Mouse (Mus musculus): ENCODE data around the gene Trim46. TPM values are rescaled to one million over a fixed set of nuclear protein-coding genes. Genes with fewer than 3 reads are reported as not detected.

The Trim46 gene
- polyA plus RNA-seq, 1 experiment from 2014 or later, result 0.28 TPM

DNA sequence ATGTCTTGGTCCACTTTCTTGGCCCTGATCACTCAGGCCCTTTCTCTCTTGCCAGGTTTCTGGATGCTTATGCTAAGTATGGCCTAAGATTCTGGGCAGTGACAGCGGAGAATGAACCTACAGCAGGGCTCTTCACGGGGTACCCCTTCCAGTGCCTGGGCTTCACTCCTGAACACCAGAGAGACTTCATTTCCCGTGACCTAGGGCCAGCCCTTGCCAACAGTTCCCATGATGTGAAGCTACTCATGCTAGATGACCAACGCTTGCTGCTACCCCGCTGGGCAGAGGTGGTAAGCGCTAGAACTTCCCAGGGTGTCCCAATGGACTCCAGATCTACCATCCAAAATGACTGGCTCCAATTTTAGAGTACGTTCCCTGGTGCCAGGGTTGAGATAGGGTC is 40.0 kb downstream of the Trim46 start:
- no peak overlapping the region for H3K27ac ChIP-seq (ENCODE audit: low read length)
- WGBS (ENCODE audit: insufficient replicate concordance), result 84% methylated on average over 7 of the region's 7 CpGs
- no peak overlapping the region for H3K4me2 ChIP-seq (ENCODE audit: low read depth, low read length)
- H3K9me3 ChIP-seq (replicated peaks; ENCODE audit: control insufficient read depth, low read length), result no peaks in the 10 kb centered on the region
- H3K4me1 ChIP-seq (ENCODE audit: control insufficient read depth, low read depth, low read length), result peaks cover 6% of the 10 kb centered on the region
- H3K4me3 ChIP-seq (ENCODE audit: low read depth, low read length), result no peak overlapping the region
- no peak overlapping the region for H3K9ac ChIP-seq (ENCODE audit: low read depth, low read length)
- no peak for ATAC-seq (ENCODE audit: low read depth)
- peaks cover 33% of the 10 kb centered on the region for H3K36me3 ChIP-seq (ENCODE audit: control insufficient read depth, insufficient read depth)
- no peaks in the 10 kb centered on the region for H3K27me3 ChIP-seq (ENCODE audit: control insufficient read depth, insufficient read depth, low read depth, low read length)

DNA sequence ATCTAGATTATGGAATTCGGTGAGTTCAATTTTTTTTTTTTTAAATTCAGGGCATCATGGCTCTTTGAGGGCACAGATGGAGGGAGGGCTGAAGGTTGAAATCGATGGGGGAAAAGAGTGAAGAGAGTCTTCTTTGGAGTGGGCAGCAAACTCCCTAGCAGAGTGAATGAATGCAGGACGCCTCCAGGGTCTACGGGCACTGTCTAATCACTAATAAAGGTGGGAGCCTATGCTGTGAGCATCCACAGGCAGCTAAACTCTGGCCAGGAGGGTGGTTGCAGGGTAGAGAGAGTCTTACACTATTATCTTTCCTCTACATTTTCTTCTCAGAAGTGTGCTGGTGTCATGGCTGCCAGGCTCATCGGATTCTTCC is 43.0 kb downstream of the Trim46 start:
- peak; percentile 22; the same call in 1 of the 2 replicates for ATAC-seq (ENCODE audit: low read depth)
- 29% methylated on average over 5 of the region's 5 CpGs for WGBS (ENCODE audit: insufficient replicate concordance)

DNA sequence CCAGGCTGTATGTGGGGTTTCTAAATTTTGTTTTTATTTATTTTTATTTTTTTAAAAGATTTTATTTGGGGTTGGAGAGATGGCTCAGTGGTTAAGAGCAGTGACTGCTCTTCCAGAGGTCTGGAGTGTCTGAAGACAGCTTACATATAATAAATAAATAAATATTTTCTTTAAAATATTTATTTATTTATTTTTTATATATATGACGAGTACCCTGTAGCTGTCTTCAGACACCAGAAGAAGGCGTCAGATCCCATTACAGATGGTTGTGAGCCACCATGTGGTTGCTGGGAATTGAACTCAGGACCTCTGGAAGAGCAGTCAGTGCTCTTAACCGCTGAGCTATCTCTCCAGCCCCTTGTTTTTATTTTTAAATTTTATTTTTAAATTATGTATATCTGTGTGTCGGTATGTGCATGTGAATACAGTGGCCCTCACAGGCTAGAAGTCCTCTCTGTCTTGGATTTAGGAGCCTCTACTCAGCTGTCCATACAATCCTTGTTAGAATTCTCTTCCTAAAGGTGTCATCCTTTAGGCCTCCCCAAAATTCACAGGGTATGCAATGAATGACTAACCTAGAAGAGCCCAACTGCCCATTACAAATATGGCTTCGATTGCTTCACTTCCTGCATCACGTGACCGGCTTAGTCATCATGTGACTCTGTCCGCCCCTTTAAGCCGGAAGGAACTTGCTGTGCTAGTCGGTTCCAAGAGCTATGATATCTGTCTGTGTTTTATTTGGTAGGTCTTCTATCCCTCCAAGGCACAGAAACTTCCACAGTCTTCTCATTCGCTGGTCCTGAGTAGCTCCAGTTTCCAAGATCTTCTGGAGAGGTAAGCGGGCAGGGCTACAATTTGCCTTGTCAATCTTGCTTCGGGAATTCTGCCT is 43.6 kb downstream of the Trim46 start, which contains the start of gene Gba:
Gene Gba (plus strand): TSS at position 676 of the 889 bp plus-strand sequence.
- peak; percentile 85 for ATAC-seq (ENCODE audit: low read depth)
- Histone ChIP-seq H3K36me3 (ENCODE audit: control insufficient read depth, insufficient read depth) (peaks cover 9% of the 10 kb centered on the region), H3K9ac (ENCODE audit: low read depth, low read length) (peak within 1 kb of the TSS; percentile 71), H3K4me1 (ENCODE audit: control insufficient read depth, low read depth, low read length) (peaks cover 6% of the 10 kb centered on the region), H3K4me2 (ENCODE audit: low read depth, low read length) (peak within 1 kb of the TSS; percentile 89), H3K9me3 (replicated peaks; ENCODE audit: control insufficient read depth, low read length) (no peaks in the 10 kb centered on the region), H3K27me3 (ENCODE audit: control insufficient read depth, insufficient read depth, low read depth, low read length) (no peaks in the 10 kb centered on the region), H3K4me3 (ENCODE audit: low read depth, low read length) (peak within 1 kb of the TSS; percentile 74), H3K27ac (ENCODE audit: low read length) (peak within 1 kb of the TSS; percentile 51; the same call in 1 of the 2 replicates)
- 20% methylated on average over 13 of the region's 13 CpGs for WGBS (ENCODE audit: insufficient replicate concordance)

More for the DNA sequence above, 43.0 kb downstream of the Trim46 start:
- Histone ChIP-seq H3K4me1 (ENCODE audit: control insufficient read depth, low read depth, low read length) (peaks cover 6% of the 10 kb centered on the region), H3K9me3 (replicated peaks; ENCODE audit: control insufficient read depth, low read length) (no peaks in the 10 kb centered on the region), H3K9ac (ENCODE audit: low read depth, low read length) (peak overlapping the region; percentile 71), H3K27me3 (ENCODE audit: control insufficient read depth, insufficient read depth, low read depth, low read length) (no peaks in the 10 kb centered on the region), H3K4me2 (ENCODE audit: low read depth, low read length) (peak overlapping the region; percentile 89), H3K27ac (ENCODE audit: low read length) (peak overlapping the region; percentile 51; the same call in 1 of the 2 replicates), H3K4me3 (ENCODE audit: low read depth, low read length) (peak overlapping the region; percentile 74), H3K36me3 (ENCODE audit: control insufficient read depth, insufficient read depth) (peaks cover 13% of the 10 kb centered on the region)

DNA sequence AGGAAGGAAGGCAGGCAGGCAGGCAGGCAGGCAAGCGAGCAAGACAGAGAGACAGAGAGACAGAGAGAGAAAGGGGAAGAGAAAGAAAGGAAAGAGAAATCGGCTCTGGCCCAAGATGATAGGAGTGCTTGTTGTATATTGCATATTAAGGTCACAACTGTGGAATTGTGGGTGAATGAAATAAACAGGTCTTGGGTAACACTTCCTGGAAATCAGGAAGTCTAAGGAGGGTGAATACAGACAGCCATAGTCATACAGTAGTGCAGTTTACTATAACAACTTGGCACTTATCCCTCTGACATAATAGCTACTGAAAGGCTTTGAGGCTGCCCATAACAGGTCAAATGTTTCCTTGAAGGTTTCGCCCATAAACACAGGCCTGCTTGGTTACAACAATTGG is 46.3 kb downstream of the Trim46 start:
- Histone ChIP-seq H3K4me3 (ENCODE audit: low read depth, low read length) (no peak overlapping the region), H3K27me3 (ENCODE audit: control insufficient read depth, insufficient read depth, low read depth, low read length) (no peaks in the 10 kb centered on the region), H3K4me1 (ENCODE audit: control insufficient read depth, low read depth, low read length) (peaks cover 21% of the 10 kb centered on the region), H3K4me2 (ENCODE audit: low read depth, low read length) (no peak overlapping the region), H3K9ac (ENCODE audit: low read depth, low read length) (no peak overlapping the region), H3K36me3 (ENCODE audit: control insufficient read depth, insufficient read depth) (no peaks in the 10 kb centered on the region), H3K9me3 (replicated peaks; ENCODE audit: control insufficient read depth, low read length) (no peaks in the 10 kb centered on the region), H3K27ac (ENCODE audit: low read length) (no peak overlapping the region)
- WGBS (ENCODE audit: insufficient replicate concordance), result 46% methylated on average over 3 of the region's 3 CpGs
- ATAC-seq (ENCODE audit: low read depth), result no peak

DNA sequence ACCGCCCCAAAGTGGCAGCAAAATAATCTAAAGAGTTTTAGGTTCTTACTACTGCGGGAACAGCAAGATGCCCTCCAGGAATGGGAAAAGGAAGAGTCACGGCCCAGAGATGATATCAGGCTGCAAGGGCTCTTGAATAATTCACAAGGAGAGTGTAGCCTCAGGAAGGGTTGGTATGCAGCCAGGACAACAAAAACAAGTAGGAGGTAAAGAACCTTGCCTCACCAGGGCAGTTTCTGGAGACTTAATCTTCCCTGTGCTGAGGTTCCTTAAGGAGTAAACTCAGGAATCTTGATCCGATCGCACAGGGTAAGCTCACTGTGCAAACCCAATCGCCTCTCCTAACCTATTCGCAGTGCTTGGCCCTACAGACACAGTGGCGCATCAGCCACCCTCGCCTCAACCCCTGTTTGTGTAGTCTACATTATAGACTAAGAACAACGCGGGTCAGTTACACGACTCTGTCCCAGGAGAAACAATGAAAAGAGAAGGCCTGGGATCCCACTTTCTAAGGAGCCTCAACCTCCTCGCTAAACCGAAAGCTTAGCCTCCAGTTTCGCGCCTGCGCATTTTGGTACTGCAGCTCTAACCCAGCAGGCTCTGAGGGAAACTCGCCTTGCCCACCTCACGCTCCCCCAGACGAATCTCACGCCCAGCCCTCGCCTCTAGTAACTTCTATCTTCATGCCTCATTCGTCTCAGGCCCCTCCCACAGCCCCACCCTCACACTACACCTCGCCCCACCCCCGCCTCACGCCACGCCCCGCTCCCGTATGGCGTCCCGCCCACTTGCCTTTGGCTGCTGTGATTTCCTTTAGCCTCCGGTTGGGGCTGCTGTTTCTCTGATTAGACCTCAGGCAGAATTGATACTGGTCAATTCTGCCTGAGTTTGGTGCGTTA is 49.9 kb downstream of the Trim46 start:
- WGBS (ENCODE audit: insufficient replicate concordance), result 7% methylated on average over 33 of the region's 33 CpGs
- H3K4me2 ChIP-seq (ENCODE audit: low read depth, low read length), result peak overlapping the region; percentile 87
- H3K4me1 ChIP-seq (ENCODE audit: control insufficient read depth, low read depth, low read length), result peaks cover 16% of the 10 kb centered on the region
- H3K9me3 ChIP-seq (replicated peaks; ENCODE audit: control insufficient read depth, low read length), result no peaks in the 10 kb centered on the region
- H3K27me3 ChIP-seq (ENCODE audit: control insufficient read depth, insufficient read depth, low read depth, low read length), result no peaks in the 10 kb centered on the region
- no peaks in the 10 kb centered on the region for H3K36me3 ChIP-seq (ENCODE audit: control insufficient read depth, insufficient read depth)
- H3K9ac ChIP-seq (ENCODE audit: low read depth, low read length), result peak overlapping the region; percentile 67
- H3K4me3 ChIP-seq (ENCODE audit: low read depth, low read length), result peak overlapping the region; percentile 64
- peak overlapping the region; percentile 48 for H3K27ac ChIP-seq (ENCODE audit: low read length)
- ATAC-seq (ENCODE audit: low read depth), result peak; percentile 96

DNA sequence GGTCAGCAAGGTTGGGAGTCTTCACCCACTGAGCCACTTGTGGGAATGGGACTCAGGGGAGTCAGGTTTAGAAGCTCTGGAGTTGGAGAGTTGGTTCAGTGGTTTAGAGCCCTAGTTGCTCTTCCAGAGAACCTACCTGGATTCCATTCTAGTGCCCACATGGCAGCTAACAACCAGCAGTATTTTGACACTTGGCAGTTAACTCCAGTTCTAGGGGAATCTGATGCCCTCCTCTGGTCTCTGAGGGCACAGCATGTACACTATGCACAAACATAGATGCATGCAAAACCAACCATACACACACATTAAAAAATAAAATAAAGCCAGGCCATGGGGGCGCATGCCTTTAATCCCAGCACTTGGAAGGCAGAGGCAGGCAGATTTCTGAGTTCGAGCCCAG is 52.3 kb downstream of the Trim46 start:
- no peak overlapping the region for H3K4me2 ChIP-seq (ENCODE audit: low read depth, low read length)
- H3K27me3 ChIP-seq (ENCODE audit: control insufficient read depth, insufficient read depth, low read depth, low read length), result no peaks in the 10 kb centered on the region
- peaks cover 16% of the 10 kb centered on the region for H3K4me1 ChIP-seq (ENCODE audit: control insufficient read depth, low read depth, low read length)
- 69% methylated on average over 2 of the region's 2 CpGs for WGBS (ENCODE audit: insufficient replicate concordance)
- H3K9me3 ChIP-seq (replicated peaks; ENCODE audit: control insufficient read depth, low read length), result no peaks in the 10 kb centered on the region
- no peak for ATAC-seq (ENCODE audit: low read depth)
- no peak overlapping the region for H3K9ac ChIP-seq (ENCODE audit: low read depth, low read length)
- H3K36me3 ChIP-seq (ENCODE audit: control insufficient read depth, insufficient read depth), result no peaks in the 10 kb centered on the region
- no peak overlapping the region for H3K27ac ChIP-seq (ENCODE audit: low read length)
- no peak overlapping the region for H3K4me3 ChIP-seq (ENCODE audit: low read depth, low read length)

DNA sequence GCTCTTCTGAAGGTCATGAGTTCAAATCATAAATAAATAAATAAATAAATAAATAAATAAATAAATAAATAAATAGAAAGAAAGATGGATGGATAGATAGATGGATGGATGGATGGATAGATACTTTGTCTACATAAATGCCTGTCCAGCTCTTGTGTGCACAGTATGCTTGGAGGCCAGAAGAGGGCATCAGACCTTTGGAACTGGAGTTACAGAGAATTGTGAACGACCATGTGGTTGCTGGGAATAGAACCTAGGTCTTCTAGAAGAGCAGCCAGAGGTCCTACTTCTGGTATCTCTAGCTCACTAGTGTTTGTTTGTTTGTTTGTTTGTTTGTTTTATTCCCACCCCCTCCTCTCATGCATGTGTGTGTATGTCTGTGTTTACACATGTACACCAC is 52.8 kb downstream of the Trim46 start:
- ATAC-seq (ENCODE audit: low read depth), result no peak
- Histone ChIP-seq H3K4me1 (ENCODE audit: control insufficient read depth, low read depth, low read length) (peaks cover 16% of the 10 kb centered on the region), H3K9ac (ENCODE audit: low read depth, low read length) (no peak overlapping the region), H3K4me3 (ENCODE audit: low read depth, low read length) (no peak overlapping the region), H3K27me3 (ENCODE audit: control insufficient read depth, insufficient read depth, low read depth, low read length) (no peaks in the 10 kb centered on the region), H3K36me3 (ENCODE audit: control insufficient read depth, insufficient read depth) (no peaks in the 10 kb centered on the region), H3K9me3 (replicated peaks; ENCODE audit: control insufficient read depth, low read length) (no peaks in the 10 kb centered on the region), H3K27ac (ENCODE audit: low read length) (no peak overlapping the region), H3K4me2 (ENCODE audit: low read depth, low read length) (no peak overlapping the region)
- WGBS (ENCODE audit: insufficient replicate concordance), result 54% methylated on average over 1 of the region's 1 CpGs

DNA sequence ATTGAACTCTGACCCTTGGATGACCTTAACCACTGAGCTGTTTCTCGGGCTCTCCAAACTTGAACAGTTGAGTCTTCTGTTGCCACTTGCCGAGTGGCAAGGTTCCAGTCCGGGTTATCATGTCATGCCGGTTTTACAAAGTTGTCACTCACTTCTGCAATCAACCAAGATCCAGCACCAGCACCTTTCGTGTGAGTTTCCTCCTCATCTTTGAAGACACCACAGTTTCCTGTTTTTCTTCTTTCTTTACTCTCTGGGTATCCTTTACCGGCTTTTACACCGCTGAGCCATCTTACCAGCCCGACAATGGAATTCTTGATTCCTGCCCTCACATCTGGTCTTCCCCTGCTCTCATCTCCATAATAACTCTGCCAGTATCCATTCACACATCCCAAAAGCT is 55.7 kb downstream of the Trim46 start:
- no peak overlapping the region for H3K27ac ChIP-seq (ENCODE audit: low read length)
- no peak for ATAC-seq (ENCODE audit: low read depth)
- no peak overlapping the region for H3K4me2 ChIP-seq (ENCODE audit: low read depth, low read length)
- no peaks in the 10 kb centered on the region for H3K9me3 ChIP-seq (replicated peaks; ENCODE audit: control insufficient read depth, low read length)
- no peaks in the 10 kb centered on the region for H3K27me3 ChIP-seq (ENCODE audit: control insufficient read depth, insufficient read depth, low read depth, low read length)
- H3K9ac ChIP-seq (ENCODE audit: low read depth, low read length), result no peak overlapping the region
- H3K36me3 ChIP-seq (ENCODE audit: control insufficient read depth, insufficient read depth), result no peaks in the 10 kb centered on the region
- 12% methylated on average over 8 of the region's 8 CpGs for WGBS (ENCODE audit: insufficient replicate concordance)
- no peak overlapping the region for H3K4me3 ChIP-seq (ENCODE audit: low read depth, low read length)
- peaks cover 4% of the 10 kb centered on the region for H3K4me1 ChIP-seq (ENCODE audit: control insufficient read depth, low read depth, low read length)
